Mouse (Mus musculus) testis, adult 2 months (tissue): ENCODE measurements around the gene Ap1m2.

Source experiments
- CTCF ChIP-seq: fragments of 200-500 bp; IDR thresholded peaks from 2 replicates; pipeline ENCODE4 v1.5.1; 2012; ENCODE audit warnings: low read depth, mild to moderate bottlenecking, inconsistent platforms, low read length, moderate library complexity; ENCODE audit not compliant: control insufficient read depth, insufficient read depth, insufficient replicate concordance
- POLR2A ChIP-seq: fragments of 200-500 bp; IDR thresholded peaks from 2 replicates; pipeline ENCODE4 v1.6.1; 2012; ENCODE audit warnings: low read depth, mild to moderate bottlenecking, inconsistent platforms, low read length, moderate library complexity; ENCODE audit not compliant: control insufficient read depth

DNA sequence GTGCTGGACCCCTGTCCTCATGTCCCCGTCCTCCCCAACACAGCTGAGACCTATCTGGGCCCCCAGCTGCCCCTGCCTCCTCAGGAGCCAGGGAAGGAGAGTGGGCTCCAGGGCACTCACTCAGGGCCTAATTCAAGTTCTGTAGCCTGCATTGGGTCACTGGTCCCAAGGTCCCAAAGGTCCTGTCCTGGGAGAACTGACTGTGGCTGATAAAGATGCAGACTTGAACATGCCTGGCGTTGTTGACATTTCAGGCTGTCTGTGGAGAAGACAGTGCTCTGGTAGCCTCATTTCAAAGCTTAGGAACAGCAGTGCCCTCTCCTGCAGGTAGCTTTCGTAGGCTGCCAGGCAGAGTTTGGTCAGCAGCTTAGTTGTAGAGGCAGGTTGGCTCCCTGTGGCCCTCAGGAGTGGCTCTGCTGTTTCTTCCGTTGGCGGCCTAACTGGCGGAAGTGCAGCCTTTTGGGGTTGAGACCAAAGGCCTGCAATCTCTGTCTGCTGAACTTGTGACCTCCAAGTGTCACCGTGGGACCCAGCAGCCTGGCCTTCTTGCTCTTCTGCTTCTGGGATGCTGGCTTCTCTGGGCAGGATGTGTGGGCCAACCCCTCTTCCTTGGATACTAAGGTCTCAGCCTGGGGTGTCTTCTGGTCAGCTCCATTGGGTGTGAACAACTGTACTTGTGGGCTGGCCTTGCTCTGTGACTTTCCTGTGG is 38.5 kb downstream of the Ap1m2 start:
- no peak for TF ChIP-seq POLR2A
- TF ChIP-seq CTCF, result no peak
